Mouse (Mus musculus) adrenal gland, postnatal 4 days (tissue): ENCODE measurements around the gene Tk1. TPM values are rescaled to one million over a fixed set of nuclear protein-coding genes. Genes with fewer than 3 reads are reported as not detected.
"Not testable (repeated sequence)": the region's sequence is repeated elsewhere in the genome, so short reads cannot be mapped to it uniquely, and the experiment has no call there.

Source experiments
- DNase-seq, 2 experiments: peaks; one replicate each; pipeline ENCODE4 v3.0.0; 2021 to 2022; ENCODE audit warnings: low spot score in 2 of 2, mixed read lengths in 2 of 2
- total RNA-seq, 2 experiments: library from RNA; stranded (reverse); gene quantifications; 2 replicates each; pipeline ENCODE4 v1.2.3; 2021

Tk1 gene
- total RNA-seq, 2 experiments from 2014 or later = 78.3 to 82.1 TPM

DNA sequence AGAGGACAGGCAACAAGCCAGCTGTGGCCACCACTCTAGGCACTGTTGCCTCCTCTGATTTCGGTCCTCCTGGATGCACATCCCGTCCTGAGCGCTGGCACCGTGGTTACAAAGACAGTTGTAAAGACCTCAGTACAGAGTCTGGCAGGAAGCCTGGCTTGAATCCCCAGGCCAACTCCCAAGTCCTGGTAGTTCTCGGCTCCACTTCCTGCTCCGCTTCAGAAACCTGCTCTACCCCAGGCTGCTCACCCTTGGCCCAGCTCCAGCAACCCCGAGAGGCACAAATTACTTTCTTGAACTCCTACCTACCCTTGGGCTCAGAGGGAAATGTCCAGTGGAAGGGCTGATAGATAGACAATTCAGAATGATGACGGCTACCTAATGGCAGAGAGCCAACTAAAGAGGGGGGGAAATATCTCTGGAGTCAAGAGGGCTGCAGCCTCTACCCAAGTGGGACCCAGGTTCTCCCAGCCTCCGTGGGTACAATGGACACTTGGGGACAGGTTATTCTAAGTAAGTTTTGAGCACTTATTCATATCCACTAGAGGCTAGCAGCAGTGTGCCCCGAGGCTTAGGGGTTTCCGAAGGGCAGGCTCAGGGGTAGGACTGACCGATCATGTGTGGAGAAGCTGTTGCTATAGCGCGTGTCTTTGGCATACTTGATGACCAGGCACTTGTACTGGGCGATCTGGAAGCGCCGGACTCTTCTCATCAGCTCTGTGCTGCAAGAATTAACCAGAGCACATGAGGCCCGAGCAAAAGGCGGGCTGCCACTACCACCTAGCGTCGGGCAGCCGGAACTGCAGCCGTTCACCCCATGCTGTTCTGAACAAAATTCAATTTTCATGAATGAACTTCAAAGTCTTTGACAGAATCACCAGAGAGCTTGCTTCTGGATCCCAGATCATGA is 1.6 kb downstream of the Tk1 start:
- DNase-seq = peak; percentile 60 to 67

GRCm38 (mm10) chr11:117823411-117823810 is 2.5 kb downstream of the Tk1 start:
- DNase-seq = no peak

- no peak for DNase-seq
These were observed 3.1 kb downstream of the Tk1 start for GRCm38 (mm10) chr11:117822728-117823241.

GRCm38 (mm10) chr11:117821868-117822267 is 4.0 kb downstream of the Tk1 start:
- DNase-seq = no peak

- DNase-seq = no peak
These were observed 5.7 kb downstream of the Tk1 start for GRCm38 (mm10) chr11:117820173-117820572.

DNA sequence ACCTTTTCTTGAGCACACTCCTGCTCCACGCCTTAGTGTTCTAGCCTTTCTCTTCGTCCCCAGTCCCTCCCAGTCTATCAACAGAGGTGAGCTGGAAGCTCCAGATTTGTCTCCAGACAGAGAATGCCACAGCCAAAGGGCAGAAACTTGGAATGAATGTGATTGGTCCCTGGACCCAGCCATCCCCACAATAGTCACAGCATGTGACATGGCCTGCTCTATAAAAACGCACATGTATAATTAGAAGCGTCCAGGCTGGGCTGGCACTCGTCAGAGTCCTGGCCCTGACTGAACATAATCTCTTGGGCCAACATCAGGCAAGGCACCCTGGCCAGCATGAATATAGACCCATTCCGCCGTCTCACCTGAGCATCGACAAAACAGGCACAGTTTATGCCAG is 6.8 kb downstream of the Tk1 start:
- no peak for DNase-seq

- no peak for DNase-seq
These were observed 9.4 kb downstream of the Tk1 start for GRCm38 (mm10) chr11:117816389-117816996.

- not testable (repeated sequence) for DNase-seq
These were observed 10.0 kb downstream of the Tk1 start for GRCm38 (mm10) chr11:117815850-117816249.

DNA sequence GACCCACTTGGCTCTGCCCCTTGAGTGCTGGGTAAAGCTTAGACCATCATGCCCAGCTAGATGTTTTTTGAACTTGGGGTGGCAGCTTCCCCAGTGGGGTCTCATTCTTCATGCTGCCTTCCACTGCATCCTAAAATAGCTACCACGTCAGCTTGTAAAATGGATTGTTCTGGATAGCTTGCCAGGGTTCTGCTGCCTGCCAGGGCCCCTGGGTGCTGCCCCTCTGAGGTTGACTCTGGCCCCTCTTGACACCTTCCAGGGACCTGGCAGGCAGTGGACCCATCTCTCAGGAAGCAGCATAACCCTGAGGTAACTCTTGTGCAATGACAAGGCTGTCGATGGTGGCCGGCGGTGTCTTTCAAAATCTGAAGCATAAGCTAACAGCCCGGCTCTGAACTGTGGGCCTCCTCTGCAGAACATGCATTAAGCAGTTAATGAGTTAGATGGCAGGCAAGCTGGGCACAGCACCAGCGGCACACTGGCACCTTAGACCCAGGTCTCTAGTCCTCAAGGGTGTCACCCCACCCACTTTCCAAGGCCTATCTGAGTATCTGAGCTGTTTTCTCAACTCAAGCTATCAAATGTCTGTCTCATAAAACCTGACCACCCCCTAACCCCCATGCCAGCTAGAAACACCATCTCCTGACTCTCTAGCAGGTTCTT is 11.1 kb downstream of the Tk1 start:
- no peak for DNase-seq

GRCm38 (mm10) chr11:117813867-117814266 is 12.0 kb downstream of the Tk1 start:
- DNase-seq = no peak

- DNase-seq = peak; percentile 72 to 82
These were observed 15.4 kb downstream of the Tk1 start for GRCm38 (mm10) chr11:117810401-117811046.

- DNase-seq = peak in 1 of 2 experiments; percentile 51
These were observed 16.2 kb downstream of the Tk1 start, which contains the start of the genes Gm20708 and Syngr2 for GRCm38 (mm10) chr11:117809407-117810311. Gene Gm20708 (plus strand): TSS chr11:117809668. Gene Syngr2 (plus strand): TSS chr11:117809668.

GRCm38 (mm10) chr11:117806781-117807180 is 19.1 kb downstream of the Tk1 start:
- no peak for DNase-seq

- no peak for DNase-seq
These were observed 22.7 kb downstream of the Tk1 start for GRCm38 (mm10) chr11:117803166-117803688.

DNA sequence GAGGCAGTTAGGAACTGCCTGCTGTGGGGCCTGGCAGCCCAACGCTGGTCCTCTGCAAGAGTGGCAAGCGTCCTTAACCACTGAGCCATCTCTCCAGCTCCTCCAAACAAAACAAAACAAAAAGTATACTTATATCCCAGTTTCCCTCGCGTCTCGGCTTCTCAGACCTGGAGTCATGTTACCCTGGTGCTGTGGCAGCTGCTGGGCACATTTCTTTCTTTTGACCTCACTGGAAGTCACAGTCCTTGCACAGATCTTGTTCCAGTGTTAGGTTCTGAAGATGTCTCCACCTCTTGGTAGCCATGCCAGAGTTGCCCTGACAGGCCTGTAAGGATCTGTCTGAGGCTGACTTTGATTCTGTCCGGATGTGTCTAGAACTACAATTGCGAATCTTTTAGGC is 24.2 kb downstream of the Tk1 start:
- DNase-seq = no peak

DNA sequence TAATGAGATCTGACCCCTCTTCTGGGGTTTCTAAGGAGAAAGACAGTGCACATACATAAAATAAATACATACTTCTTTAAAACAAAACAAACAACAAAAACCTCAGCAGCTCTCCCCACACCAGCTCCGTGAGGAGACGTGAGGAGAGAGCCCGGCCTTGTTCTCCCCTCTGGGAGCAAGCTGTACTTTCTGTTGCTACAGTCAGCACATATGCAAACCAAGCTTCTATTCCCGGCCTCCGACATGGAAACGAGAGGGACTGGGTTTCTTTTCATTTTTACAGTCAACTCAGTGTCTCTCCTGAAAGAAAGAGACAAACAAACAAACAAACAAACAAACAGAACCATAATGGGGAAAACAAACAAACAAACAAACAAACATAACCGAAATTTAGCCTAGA is 25.9 kb downstream of the Tk1 start:
- no peak for DNase-seq

- DNase-seq = no peak
These were observed 26.7 kb downstream of the Tk1 start for GRCm38 (mm10) chr11:117799174-117799573.

GRCm38 (mm10) chr11:117798160-117798541 is 27.7 kb downstream of the Tk1 start:
- no peak for DNase-seq

GRCm38 (mm10) chr11:117797511-117798159 is 28.3 kb downstream of the Tk1 start, which contains the start of gene 6030468B19Rik:
Gene 6030468B19Rik (plus strand): TSS chr11:117797660.
- DNase-seq = no peak
